Mouse (Mus musculus) embryo, embryonic 10.5 days (tissue): ENCODE measurements around the gene Ryr2.

Experiments used
- DNase-seq: peaks from one replicate; pipeline ENCODE4 v3.0.0-alpha.2; 2015; ENCODE audit warnings: low spot score

The Ryr2 gene

GRCm38 (mm10) chr13:12094569-12094968 is 12.2 kb downstream of the Ryr2 start:
- DNase-seq, result no peak

GRCm38 (mm10) chr13:12093146-12093545 is 13.6 kb downstream of the Ryr2 start:
- DNase-seq, result no peak

GRCm38 (mm10) chr13:12092379-12093107 is 14.2 kb downstream of the Ryr2 start:
- no peak for DNase-seq

- no peak for DNase-seq
These were observed 22.7 kb downstream of the Ryr2 start for GRCm38 (mm10) chr13:12084112-12084475.

GRCm38 (mm10) chr13:12083443-12084111 is 23.2 kb downstream of the Ryr2 start:
- no peak for DNase-seq

- DNase-seq, result no peak
These were observed 26.2 kb downstream of the Ryr2 start for GRCm38 (mm10) chr13:12080590-12080989.

GRCm38 (mm10) chr13:12079536-12079935 is 27.2 kb downstream of the Ryr2 start:
- DNase-seq, result no peak

- DNase-seq, result no peak
These were observed 31.8 kb downstream of the Ryr2 start for GRCm38 (mm10) chr13:12074897-12075296.

GRCm38 (mm10) chr13:12072571-12072970 is 34.2 kb downstream of the Ryr2 start:
- no peak for DNase-seq

GRCm38 (mm10) chr13:12072112-12072511 is 34.6 kb downstream of the Ryr2 start:
- peak; percentile 10 for DNase-seq

GRCm38 (mm10) chr13:12070157-12071129 is 36.3 kb downstream of the Ryr2 start:
- DNase-seq, result no peak

GRCm38 (mm10) chr13:12064576-12064975 is 42.2 kb downstream of the Ryr2 start:
- no peak for DNase-seq

- DNase-seq, result no peak
These were observed 43.2 kb downstream of the Ryr2 start for GRCm38 (mm10) chr13:12063561-12063960.

- DNase-seq, result peak; percentile 25
These were observed 49.4 kb downstream of the Ryr2 start for GRCm38 (mm10) chr13:12057357-12057771.

GRCm38 (mm10) chr13:12055913-12056312 is 50.8 kb downstream of the Ryr2 start:
- DNase-seq, result no peak

GRCm38 (mm10) chr13:12053910-12054309 is 52.8 kb downstream of the Ryr2 start:
- no peak for DNase-seq

- no peak for DNase-seq
These were observed 55.9 kb downstream of the Ryr2 start for GRCm38 (mm10) chr13:12050809-12051208.

- DNase-seq, result no peak
These were observed 59.7 kb downstream of the Ryr2 start for GRCm38 (mm10) chr13:12047059-12047458.

- DNase-seq, result no peak
These were observed 62.0 kb downstream of the Ryr2 start for GRCm38 (mm10) chr13:12044751-12045150.

GRCm38 (mm10) chr13:12042891-12043491 is 63.8 kb downstream of the Ryr2 start:
- no peak for DNase-seq

- no peak for DNase-seq
These were observed 66.8 kb downstream of the Ryr2 start for GRCm38 (mm10) chr13:12039967-12040366.

GRCm38 (mm10) chr13:12038676-12039075 is 68.1 kb downstream of the Ryr2 start:
- no peak for DNase-seq
